Mouse (Mus musculus): ENCODE results near the gene S100a4. TPM values are rescaled to one million over a fixed set of nuclear protein-coding genes. Genes with fewer than 3 reads are reported as not detected.
A peak's percentile ranks its signal among the peaks of the same experiment; 100 is the strongest.

Gene S100a4
- polyA plus RNA-seq, 1 experiment from 2014 or later = 24.9 TPM

- H3K9me3 ChIP-seq (replicated peaks) = no peaks in the 10 kb centered on the region
- H3K27ac ChIP-seq (replicated peaks) = no peak overlapping the region
- H3K36me3 ChIP-seq = no peaks in the 10 kb centered on the region
- no peaks in the 10 kb centered on the region for H3K27me3 ChIP-seq
- H3K9ac ChIP-seq = no peak overlapping the region
- peaks cover 50% of the 10 kb centered on the region for H3K4me1 ChIP-seq
- H3K4me2 ChIP-seq (replicated peaks) = no peak overlapping the region
- ATAC-seq (ENCODE audit: insufficient number of reproducible peaks, low FRiP score, low TSS enrichment, low read depth) = no peak
- WGBS = 78% methylated on average over 3 of the region's 3 CpGs
- H3K4me3 ChIP-seq (replicated peaks) = no peak overlapping the region
These were observed 4.2 kb upstream of the S100a4 start for GRCm38 (mm10) chr3:90599401-90599800.

DNA sequence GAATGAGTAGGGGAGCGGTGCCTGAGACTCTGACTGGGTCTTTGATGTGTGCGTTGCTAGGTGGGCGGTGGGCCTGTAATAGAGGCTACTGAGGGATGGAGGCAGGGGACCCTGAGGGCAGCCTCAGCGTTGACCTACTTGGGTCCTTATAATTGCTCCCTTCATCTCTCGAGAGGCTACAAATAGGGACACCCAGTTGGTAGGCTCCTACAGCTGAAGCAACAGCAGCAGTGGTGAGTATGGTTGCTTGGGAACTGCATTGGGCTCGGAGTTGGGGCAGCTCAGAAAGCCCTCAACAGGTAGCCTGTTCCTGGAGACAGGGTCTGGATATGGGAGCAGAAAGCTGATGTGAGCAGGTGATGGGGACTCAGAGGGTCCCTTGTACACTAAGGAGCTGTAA is 3.5 kb upstream of the S100a4 start:
- H3K27ac ChIP-seq (replicated peaks) = peak overlapping the region; percentile 68; the same call in 1 of the 2 replicates
- no peak overlapping the region for H3K4me2 ChIP-seq (replicated peaks)
- H3K27me3 ChIP-seq = no peaks in the 10 kb centered on the region
- H3K9me3 ChIP-seq (replicated peaks) = no peaks in the 10 kb centered on the region
- no peak overlapping the region for H3K4me3 ChIP-seq (replicated peaks)
- no peaks in the 10 kb centered on the region for H3K36me3 ChIP-seq
- no peak overlapping the region for H3K9ac ChIP-seq
- peaks cover 56% of the 10 kb centered on the region for H3K4me1 ChIP-seq
- 61% methylated on average over 6 of the region's 6 CpGs for WGBS
- no peak for ATAC-seq (ENCODE audit: insufficient number of reproducible peaks, low FRiP score, low TSS enrichment, low read depth)

GRCm38 (mm10) chr3:90600458-90601195 is 2.9 kb upstream of the S100a4 start:
- H3K4me1 ChIP-seq = peaks cover 62% of the 10 kb centered on the region
- no peak overlapping the region for H3K4me3 ChIP-seq (replicated peaks)
- no peak for ATAC-seq (ENCODE audit: insufficient number of reproducible peaks, low FRiP score, low TSS enrichment, low read depth)
- WGBS = 62% methylated on average over 8 of the region's 8 CpGs
- H3K27ac ChIP-seq (replicated peaks) = peak overlapping the region; percentile 68
- no peak overlapping the region for H3K4me2 ChIP-seq (replicated peaks)
- H3K36me3 ChIP-seq = no peaks in the 10 kb centered on the region
- H3K9me3 ChIP-seq (replicated peaks) = no peaks in the 10 kb centered on the region
- no peaks in the 10 kb centered on the region for H3K27me3 ChIP-seq
- no peak overlapping the region for H3K9ac ChIP-seq

GRCm38 (mm10) chr3:90601486-90602110 is 2.0 kb upstream of the S100a4 start, which contains the start of gene Gm42674:
Gm42674 (plus strand) TSS chr3:90601904.
- no peaks in the 10 kb centered on the region for H3K27me3 ChIP-seq
- H3K4me2 ChIP-seq (replicated peaks) = no peak within 1 kb of the TSS
- H3K27ac ChIP-seq (replicated peaks) = peak within 1 kb of the TSS; percentile 92
- no peak for ATAC-seq (ENCODE audit: insufficient number of reproducible peaks, low FRiP score, low TSS enrichment, low read depth)
- no peaks in the 10 kb centered on the region for H3K9me3 ChIP-seq (replicated peaks)
- H3K4me3 ChIP-seq (replicated peaks) = no peak within 1 kb of the TSS
- H3K4me1 ChIP-seq = peaks cover 71% of the 10 kb centered on the region
- H3K9ac ChIP-seq = no peak within 1 kb of the TSS
- WGBS = 83% methylated on average over 11 of the region's 11 CpGs
- H3K36me3 ChIP-seq = no peaks in the 10 kb centered on the region

DNA sequence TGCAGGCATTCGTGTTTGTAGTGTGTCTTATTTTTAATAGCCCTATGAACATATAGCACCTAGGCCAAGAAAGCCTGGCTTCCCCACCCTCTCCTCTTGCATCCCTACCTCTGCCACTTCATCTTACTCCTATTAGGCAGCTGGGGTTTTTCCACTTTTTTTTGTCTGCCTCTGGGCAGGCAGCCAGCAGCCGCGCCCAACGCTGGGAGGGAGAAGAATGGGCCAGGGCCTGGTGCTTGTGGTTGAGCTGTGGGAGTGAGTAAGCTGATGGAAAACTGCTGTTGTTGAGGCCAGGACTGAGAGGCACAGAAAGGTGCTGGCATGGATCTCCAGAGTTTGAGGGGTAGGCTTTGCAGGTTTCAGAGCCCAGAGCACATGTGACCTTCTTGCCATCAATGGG is 845 bp downstream of the S100a4 start:
- no peak overlapping the region for H3K4me3 ChIP-seq (replicated peaks)
- H3K27me3 ChIP-seq = no peaks in the 10 kb centered on the region
- peaks cover 76% of the 10 kb centered on the region for H3K4me1 ChIP-seq
- H3K9ac ChIP-seq = no peak overlapping the region
- H3K9me3 ChIP-seq (replicated peaks) = no peaks in the 10 kb centered on the region
- 5% methylated on average over 4 of the region's 4 CpGs for WGBS
- H3K4me2 ChIP-seq (replicated peaks) = 0 out of 2 replicates have a peak overlapping the region, but pooled peaks have one; percentile 6
- no peaks in the 10 kb centered on the region for H3K36me3 ChIP-seq
- ATAC-seq (ENCODE audit: insufficient number of reproducible peaks, low FRiP score, low TSS enrichment, low read depth) = peak; percentile 79
- H3K27ac ChIP-seq (replicated peaks) = peak overlapping the region; percentile 92

GRCm38 (mm10) chr3:90605049-90605448 is 1.5 kb downstream of the S100a4 start:
- H3K9me3 ChIP-seq (replicated peaks) = no peaks in the 10 kb centered on the region
- peak overlapping the region; percentile 92 for H3K27ac ChIP-seq (replicated peaks)
- H3K9ac ChIP-seq = no peak overlapping the region
- WGBS = 63% methylated on average over 3 of the region's 3 CpGs
- no peaks in the 10 kb centered on the region for H3K27me3 ChIP-seq
- no peak for ATAC-seq (ENCODE audit: insufficient number of reproducible peaks, low FRiP score, low TSS enrichment, low read depth)
- no peaks in the 10 kb centered on the region for H3K36me3 ChIP-seq
- no peak overlapping the region for H3K4me3 ChIP-seq (replicated peaks)
- no peak overlapping the region for H3K4me2 ChIP-seq (replicated peaks)
- peaks cover 70% of the 10 kb centered on the region for H3K4me1 ChIP-seq

GRCm38 (mm10) chr3:90605736-90606135 is 2.2 kb downstream of the S100a4 start:
- Histone ChIP-seq H3K9ac (no peak overlapping the region), H3K4me1 (peaks cover 63% of the 10 kb centered on the region), H3K27ac (replicated peaks) (peak overlapping the region; percentile 92), H3K36me3 (no peaks in the 10 kb centered on the region), H3K4me3 (replicated peaks) (no peak overlapping the region), H3K27me3 (no peaks in the 10 kb centered on the region), H3K4me2 (replicated peaks) (no peak overlapping the region), H3K9me3 (replicated peaks) (no peaks in the 10 kb centered on the region)
- WGBS = 48% methylated on average over 2 of the region's 2 CpGs
- ATAC-seq (ENCODE audit: insufficient number of reproducible peaks, low FRiP score, low TSS enrichment, low read depth) = peak; percentile 9; the same call in 1 of the 2 replicates

- Histone ChIP-seq H3K4me3 (replicated peaks) (no peak overlapping the region), H3K4me2 (replicated peaks) (no peak overlapping the region), H3K36me3 (no peaks in the 10 kb centered on the region), H3K9me3 (replicated peaks) (no peaks in the 10 kb centered on the region), H3K4me1 (peaks cover 58% of the 10 kb centered on the region), H3K27ac (replicated peaks) (peak overlapping the region; percentile 92), H3K9ac (no peak overlapping the region), H3K27me3 (no peaks in the 10 kb centered on the region)
- ATAC-seq (ENCODE audit: insufficient number of reproducible peaks, low FRiP score, low TSS enrichment, low read depth) = peak; percentile 63
- WGBS = 50% methylated on average over 6 of the region's 6 CpGs
These were observed 2.6 kb downstream of the S100a4 start for GRCm38 (mm10) chr3:90606185-90606584.

DNA sequence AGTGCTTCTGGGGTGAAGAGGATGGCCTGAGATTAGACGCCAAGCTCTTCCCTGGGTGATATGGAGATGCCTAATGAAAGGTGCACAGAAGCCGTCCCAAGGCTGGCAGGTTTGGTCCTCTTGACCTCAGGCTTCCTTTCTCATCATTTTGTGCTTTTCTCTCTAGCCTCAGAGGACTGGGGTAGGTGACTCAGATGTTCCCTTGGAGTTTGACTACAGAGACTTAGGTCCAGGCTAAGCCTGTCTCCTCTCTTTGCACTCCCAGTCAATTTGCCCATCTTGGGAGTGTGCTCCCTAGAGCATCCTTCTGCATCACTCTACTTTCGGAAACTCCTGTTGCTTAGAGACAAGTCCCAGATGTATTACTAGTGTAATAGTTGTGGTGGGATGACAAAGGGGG is 3.8 kb downstream of the S100a4 start:
- ATAC-seq (ENCODE audit: insufficient number of reproducible peaks, low FRiP score, low TSS enrichment, low read depth) = no peak
- H3K9me3 ChIP-seq (replicated peaks) = no peaks in the 10 kb centered on the region
- H3K36me3 ChIP-seq = no peaks in the 10 kb centered on the region
- no peak overlapping the region for H3K4me2 ChIP-seq (replicated peaks)
- 89% methylated on average over 3 of the region's 3 CpGs for WGBS
- H3K27me3 ChIP-seq = no peaks in the 10 kb centered on the region
- H3K4me3 ChIP-seq (replicated peaks) = no peak overlapping the region
- no peak overlapping the region for H3K9ac ChIP-seq
- peak overlapping the region; percentile 30; the same call in 1 of the 2 replicates for H3K27ac ChIP-seq (replicated peaks)
- H3K4me1 ChIP-seq = peaks cover 51% of the 10 kb centered on the region

DNA sequence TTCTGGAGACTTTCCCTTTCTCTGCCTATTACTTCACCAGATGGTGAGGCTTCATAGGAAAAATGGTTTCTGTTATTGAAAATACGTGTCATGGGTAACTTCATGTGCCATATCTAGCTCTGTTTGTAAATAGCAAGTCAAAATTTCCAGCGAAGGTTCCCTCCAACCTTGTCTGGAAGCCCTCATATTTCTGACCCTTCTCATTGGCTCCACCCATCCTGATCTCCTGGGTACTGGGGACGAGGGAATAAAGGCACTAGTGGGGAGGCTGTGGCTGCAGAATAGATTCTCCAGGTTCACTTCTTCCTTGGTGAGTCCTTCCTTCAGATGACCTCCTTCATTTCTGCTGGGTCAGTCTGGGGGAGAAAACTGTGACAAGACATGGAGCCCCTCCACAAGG is 4.7 kb downstream of the S100a4 start, which contains the start of gene S100a5:
Gene S100a5, plus strand, starts transcription at position 301 of the 400 bp plus-strand sequence.
- Histone ChIP-seq H3K36me3 (no peaks in the 10 kb centered on the region), H3K9ac (no peak within 1 kb of the TSS), H3K4me3 (replicated peaks) (no peak within 1 kb of the TSS), H3K9me3 (replicated peaks) (no peaks in the 10 kb centered on the region), H3K4me1 (peaks cover 50% of the 10 kb centered on the region), H3K27me3 (no peaks in the 10 kb centered on the region), H3K4me2 (replicated peaks) (no peak within 1 kb of the TSS), H3K27ac (replicated peaks) (peak within 1 kb of the TSS; percentile 30; the same call in 1 of the 2 replicates)
- WGBS = 62% methylated on average over 3 of the region's 3 CpGs
- ATAC-seq (ENCODE audit: insufficient number of reproducible peaks, low FRiP score, low TSS enrichment, low read depth) = no peak

DNA sequence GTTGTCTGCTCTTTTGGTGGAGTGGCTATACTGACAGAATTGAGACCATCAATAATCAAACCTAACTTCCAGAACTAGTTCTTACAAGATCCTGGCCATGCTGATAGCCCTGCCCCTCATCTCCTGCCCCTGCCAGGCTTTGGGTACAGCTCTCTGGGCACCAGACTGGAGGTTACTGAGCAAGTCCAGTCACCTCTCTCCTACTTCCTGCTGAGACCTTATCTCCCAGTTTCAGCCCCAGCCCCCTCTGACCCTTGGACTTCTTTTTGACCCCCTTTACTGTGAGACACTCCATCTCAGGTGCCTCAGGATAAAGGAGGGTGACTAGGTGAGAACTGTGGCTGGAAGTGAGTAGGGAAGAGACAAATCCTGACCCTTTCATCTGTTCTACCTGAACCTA is 5.5 kb downstream of the S100a4 start:
- no peak overlapping the region for H3K4me2 ChIP-seq (replicated peaks)
- H3K4me3 ChIP-seq (replicated peaks) = no peak overlapping the region
- H3K27me3 ChIP-seq = no peaks in the 10 kb centered on the region
- H3K4me1 ChIP-seq = peaks cover 49% of the 10 kb centered on the region
- H3K9ac ChIP-seq = no peak overlapping the region
- H3K36me3 ChIP-seq = no peaks in the 10 kb centered on the region
- ATAC-seq (ENCODE audit: insufficient number of reproducible peaks, low FRiP score, low TSS enrichment, low read depth) = no peak
- H3K9me3 ChIP-seq (replicated peaks) = no peaks in the 10 kb centered on the region
- H3K27ac ChIP-seq (replicated peaks) = no peak overlapping the region
